Mouse (Mus musculus): ENCODE data around the gene Nanos2. TPM values are rescaled to one million over a fixed set of nuclear protein-coding genes. Genes with fewer than 3 reads are reported as not detected.

The Nanos2 gene
- total RNA-seq, 4 experiments from 2014 or later = not detected

- no peak for DNase-seq (ENCODE audit: low spot score in 2 of 2)
Measured at GRCm38 (mm10) chr7:19016042-19016441, 28.8 kb downstream of the Nanos2 start.

- no peak for DNase-seq (ENCODE audit: low spot score in 2 of 2)
Measured at GRCm38 (mm10) chr7:19017909-19018308, 30.7 kb downstream of the Nanos2 start.

- no peak for DNase-seq (ENCODE audit: low spot score in 2 of 2)
Measured at GRCm38 (mm10) chr7:19021048-19021447, 33.8 kb downstream of the Nanos2 start.

GRCm38 (mm10) chr7:19022189-19022958 lies 35.2 kb downstream of the Nanos2 start:
- DNase-seq (ENCODE audit: low spot score in 2 of 2) = no peak

- peak; percentile 33 to 69 for DNase-seq (ENCODE audit: low spot score in 2 of 2)
Measured at GRCm38 (mm10) chr7:19023357-19023814, 36.2 kb downstream of the Nanos2 start, which contains the start of gene Foxa3. Gene Foxa3, minus strand, starts transcription at chr7:19023538.

GRCm38 (mm10) chr7:19024096-19024506 lies 36.9 kb downstream of the Nanos2 start, which contains the start of gene Sympk:
Gene Sympk, plus strand, starts transcription at chr7:19024377.
- peak; percentile 86 to 94 for DNase-seq (ENCODE audit: low spot score in 2 of 2)

GRCm38 (mm10) chr7:19024581-19025255 lies 37.5 kb downstream of the Nanos2 start:
- no peak for DNase-seq (ENCODE audit: low spot score in 2 of 2)

- no peak for DNase-seq (ENCODE audit: low spot score in 2 of 2)
Measured at GRCm38 (mm10) chr7:19028067-19028466, 40.9 kb downstream of the Nanos2 start.

GRCm38 (mm10) chr7:19029084-19029653 lies 42.0 kb downstream of the Nanos2 start:
- peak; percentile 28 to 32 for DNase-seq (ENCODE audit: low spot score in 2 of 2)

GRCm38 (mm10) chr7:19031641-19032040 lies 44.4 kb downstream of the Nanos2 start:
- DNase-seq (ENCODE audit: low spot score in 2 of 2) = no peak

Other genes with a start within 250 kb of the Nanos2 start
- not detected for gene Psg19, start 188.9 kb upstream of the Nanos2 start, total RNA-seq (2022)
- gene Psg17, start 165.8 kb upstream of the Nanos2 start, total RNA-seq (2022) = not detected
- 1 to 10 TPM; 1.8 to 2.8 (median 2.1) TPM for gene Mill2, start 147.4 kb upstream of the Nanos2 start, total RNA-seq (2022)
- gene Pglyrp1, start 116.1 kb upstream of the Nanos2 start, total RNA-seq (2022) = under 1 TPM in 2 of 4 experiments, not detected in 2; 0.39 to 0.45 TPM
- 1 to 10 TPM; 4.0 to 5.6 (median 4.7) TPM for gene Ccdc61, start 77.0 kb upstream of the Nanos2 start, total RNA-seq (2022)
- gene Nova2, start 61.5 kb upstream of the Nanos2 start, total RNA-seq (2022) = 1 to 10 TPM in 1 of 4 experiments, under 1 TPM in 3; 0.63 to 1.4 (median 0.97) TPM
- gene Mypop, start 3.8 kb downstream of the Nanos2 start, total RNA-seq (2022) = 10 to 100 TPM in 2 of 4 experiments, 1 to 10 TPM in 2; 8.0 to 10.6 (median 9.9) TPM
- 10 to 100 TPM; 19.3 to 20.7 (median 19.7) TPM for gene Irf2bp1, start 16.6 kb downstream of the Nanos2 start, total RNA-seq (2022)
- gene Foxa3, start 36.1 kb downstream of the Nanos2 start, total RNA-seq (2022) = not detected
- 10 to 100 TPM; 70.2 to 93.3 (median 83.6) TPM for gene Sympk, start 37.0 kb downstream of the Nanos2 start, total RNA-seq (2022)
- gene Rsph6a, start 67.3 kb downstream of the Nanos2 start, total RNA-seq (2022) = not detected
- 10 to 100 TPM; 34.9 to 41.8 (median 39.9) TPM for gene Dmwd, start 88.8 kb downstream of the Nanos2 start, total RNA-seq (2022)
- 100 to 1,000 TPM; 235 to 255 (median 240) TPM for gene Dmpk, start 96.4 kb downstream of the Nanos2 start, total RNA-seq (2022)
- 1 to 10 TPM; 1.5 to 2.0 (median 1.7) TPM for gene Six5, start 107.2 kb downstream of the Nanos2 start, total RNA-seq (2022)
- gene Gm4969, start 131.0 kb downstream of the Nanos2 start, total RNA-seq (2022) = not detected
- 1 to 10 TPM; 2.2 to 2.9 (median 2.3) TPM for gene Fbxo46, start 132.5 kb downstream of the Nanos2 start, total RNA-seq (2022)
- gene Qpctl, start 161.9 kb downstream of the Nanos2 start, total RNA-seq (2022) = 1 to 10 TPM; 1.6 to 2.3 (median 1.9) TPM
- gene Snrpd2, start 162.3 kb downstream of the Nanos2 start, total RNA-seq (2022) = 10 to 100 TPM; 50.6 to 59.4 (median 57.3) TPM
- gene Gipr, start 178.7 kb downstream of the Nanos2 start, total RNA-seq (2022) = under 1 TPM in 1 of 4 experiments, not detected in 3; 0.13 TPM
- gene Eml2, start 189.0 kb downstream of the Nanos2 start, total RNA-seq (2022) = 10 to 100 TPM; 10.9 to 15.9 (median 12.9) TPM
- gene Gpr4, start 225.1 kb downstream of the Nanos2 start, total RNA-seq (2022) = 1 to 10 TPM in 3 of 4 experiments, under 1 TPM in 1; 0.72 to 1.7 (median 1.2) TPM
- 10 to 100 TPM; 36.1 to 52.8 (median 43.3) TPM for gene Opa3, start 240.9 kb downstream of the Nanos2 start, total RNA-seq (2022)